Mouse (Mus musculus) right cerebral cortex, postnatal 36 days (tissue): ENCODE data around the gene Cenpm.

Experiments
- DNase-seq, 2 experiments: peaks; one replicate each; pipeline ENCODE4 v3.0.0; 2022; ENCODE audit warnings: low spot score in 2 of 2, mixed read lengths in 1 of 2

The Cenpm gene

GRCm38 (mm10) chr15:82243742-82244114, 820 bp downstream of the Cenpm start:
- no peak for DNase-seq

- DNase-seq = no peak
Observed at GRCm38 (mm10) chr15:82243311-82243710, 1.2 kb downstream of the Cenpm start.

- DNase-seq = peak; percentile 70 to 72
Observed at GRCm38 (mm10) chr15:82236565-82236964, 8.0 kb downstream of the Cenpm start.

GRCm38 (mm10) chr15:82235661-82236060, 8.9 kb downstream of the Cenpm start:
- no peak for DNase-seq

- no peak for DNase-seq
Observed at GRCm38 (mm10) chr15:82232651-82233050, 11.9 kb downstream of the Cenpm start.

- no peak for DNase-seq
Observed at GRCm38 (mm10) chr15:82231591-82232378, 12.8 kb downstream of the Cenpm start.

GRCm38 (mm10) chr15:82231100-82231499, 13.4 kb downstream of the Cenpm start:
- no peak for DNase-seq

- DNase-seq = no peak
Observed at GRCm38 (mm10) chr15:82230098-82230611, 14.4 kb downstream of the Cenpm start.

GRCm38 (mm10) chr15:82229542-82230045, 15.0 kb downstream of the Cenpm start:
- DNase-seq = no peak

GRCm38 (mm10) chr15:82225769-82226168, 18.8 kb downstream of the Cenpm start:
- DNase-seq = no peak

- no peak for DNase-seq
Observed at GRCm38 (mm10) chr15:82224602-82225215, 19.8 kb downstream of the Cenpm start.

- DNase-seq = no peak
Observed at GRCm38 (mm10) chr15:82223657-82224601, 20.6 kb downstream of the Cenpm start, which contains the start of gene Tnfrsf13c. TSS of gene Tnfrsf13c (minus strand) at chr15:82224369.

GRCm38 (mm10) chr15:82223251-82223650, 21.3 kb downstream of the Cenpm start:
- DNase-seq = no peak

GRCm38 (mm10) chr15:82221104-82221860, 23.3 kb downstream of the Cenpm start:
- no peak for DNase-seq

GRCm38 (mm10) chr15:82220003-82220675, 24.4 kb downstream of the Cenpm start:
- no peak for DNase-seq

- no peak for DNase-seq
Observed at GRCm38 (mm10) chr15:82218778-82219666, 25.5 kb downstream of the Cenpm start.

GRCm38 (mm10) chr15:82217980-82218379, 26.6 kb downstream of the Cenpm start:
- DNase-seq = no peak

GRCm38 (mm10) chr15:82217039-82217438, 27.5 kb downstream of the Cenpm start:
- DNase-seq = no peak

- no peak for DNase-seq
Observed at GRCm38 (mm10) chr15:82216142-82216827, 28.3 kb downstream of the Cenpm start.
